Mouse (Mus musculus) hematopoietic stem cell, adult 5-6 weeks (primary cell): ENCODE measurements at regions not wholly inside any gene's neighbourhood (a gene's known extent, or its start where the extent isn't known, plus 50 kb on each side); places are given as distances from the start of the nearest gene placed in this dataset.

Experiments used
- ATAC-seq, 2 experiments: fragments of 125-278 bp in 1 of 2; replicated peaks in 1 of 2; 2 replicates each; pipeline ENCODE4 v1.8.0; 2016 to 2017; ENCODE audit warnings: inconsistent platforms in 2 of 2, mild to moderate bottlenecking in 2 of 2, moderate number of reproducible peaks in 2 of 2, low read depth in 1 of 2, moderate TSS enrichment in 1 of 2; ENCODE audit not compliant: low FRiP score in 2 of 2, poor library complexity in 2 of 2, severe bottlenecking in 2 of 2, insufficient read depth in 1 of 2, low TSS enrichment in 1 of 2

DNA sequence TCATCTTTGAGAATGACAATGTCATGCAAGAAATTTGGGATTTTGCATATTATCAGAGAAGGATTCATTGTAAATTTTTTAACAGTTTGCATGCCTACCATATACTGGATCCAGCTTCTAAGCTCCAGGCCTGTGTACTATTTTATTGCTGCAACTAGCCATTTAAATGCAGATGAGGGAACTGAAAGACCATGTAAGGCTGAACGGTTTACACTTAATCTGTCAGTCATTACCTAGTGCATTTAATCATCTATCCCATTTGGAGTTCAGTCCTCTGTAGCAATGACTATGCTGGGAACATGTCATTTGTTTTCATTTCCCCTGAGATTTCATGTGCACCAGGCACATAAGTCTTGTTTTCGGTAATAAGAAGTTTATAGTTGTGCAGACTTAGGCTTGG is 631.8 kb upstream of the Gm21961 start:
- ATAC-seq, result no peak

- peak; percentile 20 to 25; a peak in 3 of 4 replicates for ATAC-seq
Observed at GRCm38 (mm10) chr15:65639484-65639883, 624.8 kb upstream of the Gm21961 start.

DNA sequence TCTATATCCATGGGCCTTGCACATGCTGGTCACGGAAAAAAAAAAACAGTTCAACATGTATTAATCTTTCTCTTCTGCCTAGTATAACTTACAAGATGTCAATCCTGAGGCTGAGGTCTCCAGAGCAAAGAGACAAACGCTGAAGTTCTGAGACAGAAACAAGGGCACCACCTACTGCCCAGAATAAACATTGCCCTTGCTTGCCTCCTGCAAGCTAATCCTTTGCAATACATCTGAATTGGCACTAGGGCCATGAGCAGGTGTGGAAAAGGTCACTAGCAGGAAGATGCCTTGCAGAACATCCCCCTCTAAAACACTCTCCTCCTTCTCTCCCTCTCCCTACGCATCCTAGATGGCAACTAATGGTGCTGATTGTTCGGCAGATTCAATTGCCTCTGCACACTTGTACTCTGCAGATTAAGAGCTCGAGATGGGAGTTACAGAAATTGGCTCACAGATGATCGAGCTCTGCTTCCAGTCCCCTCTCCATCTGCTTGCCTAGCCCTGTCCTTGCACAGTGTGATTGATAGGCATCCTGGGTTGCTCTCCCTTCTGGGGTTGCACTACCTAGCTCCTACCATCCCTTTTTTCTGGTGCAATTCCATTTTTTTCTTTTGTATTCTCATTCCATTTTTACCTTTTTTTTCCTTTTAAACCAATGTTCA is 622.9 kb upstream of the Gm21961 start:
- peak; percentile 88 to 94 for ATAC-seq

DNA sequence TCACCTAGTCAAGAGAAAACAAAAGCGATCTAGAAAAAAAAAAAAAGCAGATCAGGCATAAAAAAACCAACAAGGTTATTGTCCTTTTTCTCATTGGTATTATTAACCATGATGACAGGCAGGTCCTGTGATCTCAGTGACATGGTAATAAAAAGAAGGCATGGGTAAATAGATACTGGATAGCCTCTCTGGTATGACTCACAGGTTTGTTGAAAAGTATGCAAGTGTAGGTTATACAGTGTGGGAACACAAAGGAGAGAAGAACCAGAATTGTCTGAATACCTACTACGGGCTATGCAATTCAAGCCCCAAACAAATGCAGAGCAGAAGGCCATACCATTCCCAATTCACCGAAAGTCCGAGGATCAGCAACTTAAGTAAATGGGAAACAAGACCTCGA is 617.7 kb upstream of the Gm21961 start:
- no peak for ATAC-seq

DNA sequence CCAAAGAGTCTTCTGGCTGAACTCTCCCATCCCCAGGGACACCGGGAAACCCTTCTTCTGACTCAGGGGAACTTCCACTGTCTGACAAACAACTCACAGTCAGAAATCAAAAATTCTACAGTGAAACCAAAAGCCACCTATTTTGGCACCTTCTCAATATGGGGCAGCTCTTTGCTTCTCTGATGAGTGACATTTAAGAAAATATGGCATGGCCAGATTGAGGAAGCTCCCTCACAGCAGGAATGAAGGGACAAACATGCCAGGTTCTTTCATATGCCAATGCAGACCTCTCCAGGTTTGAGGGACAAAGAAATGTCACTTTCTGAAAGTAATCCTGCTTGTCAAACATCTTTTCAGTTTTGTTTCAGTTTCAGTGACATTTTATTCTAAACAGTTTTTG is 615.8 kb upstream of the Gm21961 start:
- ATAC-seq, result no peak

GRCm38 (mm10) chr15:65592718-65593477 is 578.2 kb upstream of the Gm21961 start:
- no peak for ATAC-seq

DNA sequence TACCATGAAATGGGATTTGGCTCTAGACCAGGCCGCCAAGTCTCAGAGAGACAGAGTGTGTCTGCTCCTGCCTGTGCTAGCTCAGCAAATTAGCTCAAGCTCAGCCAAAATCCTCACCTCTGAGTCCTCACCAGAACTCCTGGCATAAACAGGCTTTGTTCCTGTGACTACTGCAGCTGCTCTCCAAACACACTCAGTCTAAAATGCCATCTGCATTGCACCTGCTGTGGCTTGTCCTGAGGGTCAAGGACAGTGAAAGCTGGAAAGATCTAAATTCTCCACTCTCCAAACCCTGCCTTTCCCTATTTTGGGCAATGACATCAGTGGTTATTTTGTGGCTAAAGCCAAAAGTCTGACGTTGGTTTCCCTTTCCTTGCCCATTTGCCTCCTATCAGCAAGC is 570.9 kb upstream of the Gm21961 start:
- ATAC-seq, result no peak

- ATAC-seq, result no peak
Observed at GRCm38 (mm10) chr15:65579353-65579752, 564.6 kb upstream of the Gm21961 start.

DNA sequence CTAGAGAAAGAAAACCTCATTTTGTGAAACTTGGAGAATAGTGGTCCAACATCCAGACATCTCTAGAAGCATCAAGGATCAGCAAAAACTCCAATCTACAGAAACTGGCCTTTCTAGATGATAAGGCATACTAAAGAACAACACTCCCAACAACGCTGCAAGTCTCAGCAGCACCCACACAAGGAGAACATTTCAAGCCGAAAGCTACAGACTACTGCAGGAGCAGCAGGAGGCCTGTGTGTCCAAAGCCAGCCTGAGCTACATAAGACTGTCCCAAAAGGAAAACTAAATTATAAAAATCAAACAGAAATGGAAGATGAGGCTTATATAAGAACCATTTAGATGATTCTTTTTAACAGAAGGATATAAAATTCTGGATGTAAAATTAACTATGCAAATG is 553.2 kb upstream of the Gm21961 start:
- ATAC-seq, result no peak

DNA sequence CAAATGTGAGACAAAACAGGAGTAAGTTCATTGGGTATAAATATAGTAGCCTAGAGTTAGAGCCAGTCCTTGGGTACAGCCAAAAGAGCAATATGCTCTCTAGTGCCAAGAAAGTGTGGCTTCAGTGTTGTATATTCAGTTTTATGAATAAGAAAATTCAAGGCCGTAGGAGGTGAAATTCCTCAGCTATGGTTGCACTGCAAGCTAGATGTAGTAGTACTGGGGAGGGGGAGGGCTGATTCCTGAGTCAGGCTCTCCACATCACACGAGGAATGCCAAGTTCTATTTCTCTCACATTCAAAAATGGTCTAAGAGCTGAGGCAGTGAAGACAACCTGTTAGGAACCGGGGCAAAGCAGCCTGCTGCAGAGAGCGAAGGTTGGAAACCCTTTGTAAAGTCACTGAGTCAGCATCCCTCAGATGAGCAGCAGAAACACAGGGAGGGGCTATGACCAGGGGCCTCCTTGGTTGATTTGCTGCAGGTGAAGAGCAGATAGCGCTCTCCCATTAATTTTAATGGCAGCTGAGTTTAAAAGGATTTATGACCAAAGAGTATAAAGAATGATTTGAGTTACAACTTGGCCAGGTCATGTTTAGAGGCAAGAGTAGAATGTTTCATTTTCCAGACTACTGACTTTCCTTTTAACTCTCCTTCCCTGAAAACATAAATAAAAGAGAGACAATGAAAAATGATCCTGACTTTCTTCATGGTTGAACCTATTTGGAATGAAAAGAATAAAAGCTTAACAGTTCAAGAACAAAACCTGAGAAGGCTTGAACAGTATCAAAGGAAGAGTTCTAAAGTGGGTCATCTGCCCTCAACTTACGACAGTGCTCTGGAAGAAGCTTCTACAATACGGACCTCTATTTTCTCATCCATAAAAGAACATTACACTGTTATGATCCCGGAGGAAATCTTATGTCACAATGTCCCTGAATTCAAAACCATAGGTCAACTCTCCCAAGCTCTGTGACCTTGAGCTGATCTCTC is 543.4 kb upstream of the Gm21961 start:
- no peak for ATAC-seq

GRCm38 (mm10) chr15:65549046-65549445 is 534.3 kb upstream of the Gm21961 start:
- no peak for ATAC-seq

DNA sequence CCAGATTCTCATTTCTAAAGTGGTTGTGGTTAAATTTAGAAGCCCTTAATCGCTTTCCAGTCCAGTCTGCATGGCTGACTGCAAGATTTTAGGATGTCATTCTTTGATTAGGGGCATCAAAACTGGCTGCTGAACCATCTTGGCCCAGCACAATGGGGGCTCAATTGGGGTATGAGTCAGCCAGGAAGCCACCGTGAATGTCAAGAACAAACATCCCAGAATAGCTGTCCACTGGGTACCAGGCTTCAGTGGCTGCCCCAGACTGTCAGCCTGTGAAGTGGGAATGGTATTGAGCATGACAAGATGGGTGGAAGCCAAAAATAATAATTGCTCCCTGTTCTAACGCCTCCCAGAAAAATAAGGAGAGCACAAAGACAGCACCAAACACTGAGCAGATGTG is 520.9 kb upstream of the Gm21961 start:
- ATAC-seq, result no peak

- ATAC-seq, result no peak
Observed at GRCm38 (mm10) chr15:65532241-65532640, 517.5 kb upstream of the Gm21961 start.

DNA sequence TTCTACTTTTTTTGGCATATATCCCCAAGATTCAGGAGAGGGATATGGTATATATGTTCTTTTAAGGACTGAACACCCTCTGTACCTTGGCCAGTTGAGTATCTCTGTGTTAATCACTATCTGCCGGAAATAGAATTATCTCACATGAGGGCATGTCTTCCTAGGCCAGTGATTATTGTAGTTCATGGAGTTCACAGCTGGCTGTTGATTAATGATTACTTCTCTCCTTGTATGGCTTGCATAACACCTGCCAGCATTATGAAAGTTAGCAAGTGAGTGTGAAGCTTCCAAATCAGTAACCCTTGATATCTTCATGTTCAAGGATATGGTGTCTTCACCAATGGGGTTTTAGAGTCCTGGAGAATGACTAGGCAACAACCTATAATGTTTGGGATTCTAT is 488.0 kb upstream of the Gm21961 start:
- no peak for ATAC-seq

GRCm38 (mm10) chr15:65478940-65479339 is 464.2 kb upstream of the Gm21961 start:
- ATAC-seq, result no peak

DNA sequence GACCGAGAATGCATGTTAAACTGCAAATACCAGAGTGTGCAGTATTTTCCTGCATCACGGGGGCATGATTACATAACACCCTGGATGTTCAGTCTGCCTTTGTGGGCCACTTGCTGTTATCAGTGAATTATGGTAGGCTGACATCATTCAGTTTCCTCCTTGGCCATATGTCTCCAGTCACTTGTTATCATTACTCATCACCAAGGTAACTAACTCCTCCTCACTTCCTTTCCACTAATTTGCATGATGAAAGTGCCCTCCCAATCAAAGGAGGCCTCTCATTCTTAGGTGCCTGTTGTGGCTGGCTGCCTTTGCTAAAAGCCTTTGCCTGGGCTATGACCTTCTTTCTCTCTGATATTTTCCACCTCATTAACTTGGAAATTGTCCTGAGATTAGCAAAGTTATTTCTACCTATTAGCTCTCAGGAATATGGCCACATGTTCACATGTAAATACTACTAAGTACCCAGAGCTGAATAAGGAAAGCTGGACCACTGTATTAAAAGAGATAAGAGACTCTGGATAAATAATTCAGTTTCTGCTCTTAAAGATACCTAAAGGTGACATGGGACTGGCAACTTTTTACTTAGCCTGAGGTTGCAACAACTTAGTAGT is 440.6 kb upstream of the Gm21961 start:
- ATAC-seq, result no peak

- no peak for ATAC-seq
Observed at GRCm38 (mm10) chr15:65452258-65453028, 437.7 kb upstream of the Gm21961 start.
